Mouse (Mus musculus) neural tube, embryonic 10.5 days (tissue): ENCODE data around the gene Dcaf1.

Experiments
- DNase-seq: peaks from one replicate; pipeline ENCODE4 v3.0.0-alpha.2; 2017; ENCODE audit warnings: low spot score; ENCODE audit errors: extremely low spot score

Dcaf1 gene

GRCm38 (mm10) chr9:106906597-106906996 lies 84.9 kb downstream of the Dcaf1 start:
- DNase-seq = no peak

- no peak for DNase-seq
Measured at GRCm38 (mm10) chr9:106908174-106908573, 86.5 kb downstream of the Dcaf1 start.

DNA sequence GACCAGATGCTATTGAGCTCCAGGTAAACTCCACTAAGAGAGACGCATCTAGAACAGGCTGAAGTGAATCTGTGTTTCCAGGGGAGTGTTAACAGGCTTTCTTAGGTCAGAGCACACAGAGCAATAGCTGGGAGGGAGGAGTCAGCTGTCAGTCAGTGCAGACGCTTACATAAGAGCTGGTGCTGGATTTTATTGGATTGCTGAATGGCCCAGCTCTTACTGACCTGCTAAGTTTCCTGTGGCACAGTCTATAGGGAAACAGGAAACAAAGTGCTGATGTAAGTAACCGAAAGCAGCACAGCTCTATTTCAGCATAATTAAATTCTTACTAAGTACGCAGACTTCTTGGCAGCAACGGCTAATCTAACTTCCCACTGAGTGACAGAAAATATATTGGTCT lies 87.0 kb downstream of the Dcaf1 start:
- DNase-seq = no peak

DNA sequence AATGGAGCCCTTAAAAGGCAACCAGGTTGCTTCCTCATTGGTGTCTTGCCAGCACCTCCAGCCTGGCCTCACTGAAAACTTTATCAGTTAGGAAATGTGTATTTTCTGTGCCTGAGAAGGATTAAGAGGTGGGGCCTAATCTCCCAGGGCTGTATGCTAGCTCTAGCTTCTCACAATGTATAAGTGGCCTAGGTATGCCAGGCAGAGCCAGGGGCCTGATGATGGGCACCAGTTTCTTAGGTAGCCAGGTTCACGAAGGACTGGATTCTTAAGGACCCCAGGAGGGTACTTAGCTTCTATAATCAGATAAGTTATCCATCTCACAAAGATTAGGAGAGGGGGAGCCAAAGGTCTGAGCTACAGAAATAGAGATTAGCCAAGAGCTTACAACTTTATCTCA lies 90.0 kb downstream of the Dcaf1 start:
- no peak for DNase-seq

GRCm38 (mm10) chr9:106913759-106914158 lies 92.1 kb downstream of the Dcaf1 start:
- DNase-seq = no peak

DNA sequence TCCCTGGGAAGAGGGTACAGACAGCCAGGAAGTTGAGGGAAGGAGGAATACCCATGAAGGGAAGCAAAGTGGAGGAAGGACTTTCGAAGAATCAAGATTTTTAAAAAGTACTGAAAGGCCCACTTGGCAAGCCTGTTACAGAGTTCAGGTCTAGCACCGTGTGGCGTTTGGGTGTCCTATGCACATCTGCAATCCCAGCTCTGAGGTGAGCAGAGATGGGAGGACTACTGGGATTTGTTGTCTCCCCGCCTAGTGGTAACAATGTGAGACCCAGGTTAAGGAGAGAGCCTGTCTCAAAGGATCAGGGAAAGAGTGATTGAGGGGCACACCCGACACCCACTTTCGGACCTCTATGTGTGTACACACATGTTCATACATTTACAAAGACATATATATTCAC lies 93.2 kb downstream of the Dcaf1 start:
- DNase-seq = no peak
